Mouse (Mus musculus) naive thymus-derived CD4-positive, alpha-beta T cell, adult 2 months (primary cell): ENCODE data around the gene Ubr2.
A peak's percentile ranks its signal among the peaks of the same experiment; 100 is the strongest.

ENCODE experiments used
- DNase-seq: peaks from one replicate; pipeline ENCODE4 v3.0.0-alpha.2; 2011; ENCODE audit warnings: low read depth

Ubr2 gene

GRCm38 (mm10) chr17:47003305-47003704 is 7.1 kb downstream of the Ubr2 start:
- no peak for DNase-seq

DNA sequence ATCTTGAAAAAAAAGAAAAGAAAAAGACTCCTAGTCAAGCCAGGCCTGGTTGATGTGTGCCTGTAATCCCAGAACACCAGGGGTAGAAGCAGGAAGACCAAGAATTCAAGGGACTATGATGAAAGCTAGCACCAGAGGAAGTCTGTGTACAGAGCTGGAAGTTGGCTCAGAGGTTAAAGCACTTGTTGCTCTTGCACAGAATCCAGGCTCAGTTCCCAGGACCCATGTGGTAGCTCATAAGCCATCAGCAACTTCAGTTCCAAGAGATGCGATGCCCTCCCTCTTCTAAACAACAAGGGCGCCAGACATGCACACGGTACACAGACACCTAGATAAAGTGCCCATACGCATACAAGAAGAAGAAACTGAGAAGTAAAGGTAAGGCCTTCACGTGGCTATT is 8.0 kb downstream of the Ubr2 start:
- DNase-seq: no peak

GRCm38 (mm10) chr17:46998840-46999239 is 11.5 kb downstream of the Ubr2 start:
- no peak for DNase-seq

DNA sequence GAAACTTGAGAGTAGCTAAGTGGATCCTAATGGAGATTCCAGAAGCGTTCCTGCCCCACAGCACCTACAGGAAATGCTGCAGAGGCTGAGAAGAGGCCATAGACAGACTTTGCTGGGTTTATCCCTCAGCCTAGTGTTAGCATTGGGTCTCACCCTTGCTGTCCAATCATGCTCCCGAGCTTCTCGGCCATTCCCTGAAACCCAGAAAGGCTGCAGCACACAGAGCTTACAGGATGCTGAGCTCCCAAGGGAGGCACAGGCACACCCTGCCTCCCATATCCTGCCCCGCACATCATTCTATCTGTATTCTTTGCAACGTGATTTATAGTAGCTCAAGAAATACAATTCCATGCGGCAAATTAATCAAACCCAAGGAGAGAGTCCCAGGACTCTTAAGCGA is 13.9 kb downstream of the Ubr2 start:
- no peak for DNase-seq

GRCm38 (mm10) chr17:46995621-46996020 is 14.7 kb downstream of the Ubr2 start:
- no peak for DNase-seq

GRCm38 (mm10) chr17:46994641-46995398 is 15.5 kb downstream of the Ubr2 start:
- DNase-seq: no peak

- DNase-seq: no peak
Measured at GRCm38 (mm10) chr17:46993625-46994024, 16.7 kb downstream of the Ubr2 start.

GRCm38 (mm10) chr17:46987631-46988030 is 22.7 kb downstream of the Ubr2 start:
- no peak for DNase-seq

DNA sequence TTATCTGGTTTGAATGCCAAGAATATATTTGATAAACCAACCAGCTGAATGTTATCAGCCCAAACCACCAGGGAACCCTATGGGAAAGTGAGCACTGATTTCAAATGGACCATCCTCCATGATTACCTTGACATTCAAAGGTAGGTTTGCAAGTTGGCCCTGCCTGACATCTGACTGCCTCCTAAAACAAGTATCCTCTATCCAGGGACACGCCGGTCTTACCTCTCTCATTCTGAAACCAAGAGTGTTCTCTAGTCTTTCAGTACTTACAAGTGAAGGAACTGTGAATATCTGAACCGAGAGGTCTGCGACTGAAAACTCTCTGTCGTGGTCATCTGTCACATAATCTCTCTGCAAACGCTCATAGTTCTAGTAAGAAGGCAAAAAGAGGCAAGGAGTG is 30.3 kb downstream of the Ubr2 start:
- no peak for DNase-seq

DNA sequence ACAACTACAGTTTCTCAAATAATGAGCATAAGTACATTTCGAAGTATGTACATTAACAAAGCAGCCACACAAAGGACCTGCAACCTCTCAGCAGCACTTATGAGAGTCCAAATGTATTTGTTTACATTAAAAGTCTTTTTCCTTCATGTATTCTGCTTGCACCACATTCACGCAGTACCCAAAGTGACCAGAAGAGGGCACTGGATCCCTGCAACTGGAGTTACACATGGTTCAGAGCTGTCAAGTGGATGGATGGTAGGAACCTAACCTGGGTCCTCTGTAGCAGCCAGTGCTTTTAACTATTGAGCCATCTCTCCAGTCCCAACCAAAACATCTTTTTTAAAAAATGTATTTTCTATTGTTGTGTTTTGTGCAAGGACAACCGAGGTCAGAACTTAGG is 35.2 kb downstream of the Ubr2 start:
- DNase-seq: peak; percentile 85

- DNase-seq: no peak
Measured at GRCm38 (mm10) chr17:46972603-46973002, 37.8 kb downstream of the Ubr2 start.

DNA sequence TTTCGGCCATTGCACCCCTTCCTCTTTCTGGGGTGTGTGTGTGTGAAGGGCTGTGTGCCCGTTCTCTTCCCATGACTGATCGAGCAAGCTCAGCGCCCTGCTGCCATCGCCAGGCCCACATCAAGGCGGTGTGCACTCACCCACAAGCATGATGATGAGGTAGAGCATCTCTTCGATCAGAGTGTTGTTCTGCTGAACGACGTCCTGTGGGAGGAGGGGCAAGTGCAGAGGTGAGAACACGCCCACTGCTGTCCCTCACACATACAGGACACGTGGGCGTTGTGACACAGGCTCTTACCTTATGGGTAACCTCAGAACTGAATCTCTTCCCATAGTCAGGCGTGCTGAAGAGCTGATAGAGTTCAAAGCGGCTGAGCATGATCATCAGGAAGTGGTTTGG is 43.5 kb downstream of the Ubr2 start:
- peak; percentile 77 for DNase-seq

DNA sequence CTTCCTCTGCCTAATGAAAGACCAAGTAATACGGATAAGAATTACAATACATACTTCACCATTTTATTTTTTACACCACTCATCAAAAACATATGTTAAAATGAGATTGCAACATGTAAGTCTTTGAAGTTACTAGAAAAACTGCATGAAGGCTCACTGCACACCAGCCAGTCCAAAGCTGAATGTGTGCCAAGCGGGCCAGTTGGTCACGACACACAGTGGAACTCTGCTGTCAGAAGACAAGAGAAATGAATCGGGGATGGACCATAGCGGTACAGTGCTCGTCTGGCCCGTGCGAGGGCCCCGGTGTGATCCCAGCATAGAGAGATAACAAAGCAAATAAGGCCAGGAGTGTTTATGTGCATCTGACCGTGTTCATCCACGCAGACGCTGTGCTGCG is 47.2 kb downstream of the Ubr2 start:
- DNase-seq: no peak

GRCm38 (mm10) chr17:46962153-46962552 is 48.2 kb downstream of the Ubr2 start:
- no peak for DNase-seq

DNA sequence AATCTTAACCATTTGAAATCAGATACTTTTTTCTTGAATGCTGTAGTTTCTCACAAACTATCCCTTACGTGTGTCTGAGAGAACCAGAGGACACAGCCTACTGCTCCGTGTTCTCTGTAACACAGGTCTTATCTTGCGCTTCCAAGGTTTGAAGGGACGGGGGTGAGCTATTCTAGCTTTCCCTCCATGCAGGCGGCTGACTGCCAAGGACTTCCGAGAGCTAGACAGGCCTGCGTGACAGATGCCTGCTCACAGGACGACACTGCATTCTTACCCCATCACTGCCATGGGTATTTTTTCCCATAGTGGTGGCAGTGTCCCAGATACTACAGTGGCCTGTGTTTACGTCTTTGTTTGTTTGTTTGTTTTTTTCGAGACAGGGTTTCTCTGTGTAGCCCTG is 50.1 kb downstream of the Ubr2 start:
- no peak for DNase-seq

GRCm38 (mm10) chr17:46958045-46958444 is 52.3 kb downstream of the Ubr2 start:
- DNase-seq: no peak

- no peak for DNase-seq
Measured at GRCm38 (mm10) chr17:46946276-46946675, 64.1 kb downstream of the Ubr2 start.

GRCm38 (mm10) chr17:46942421-46942820 is 67.9 kb downstream of the Ubr2 start:
- no peak for DNase-seq

GRCm38 (mm10) chr17:46940461-46940860 is 69.9 kb downstream of the Ubr2 start:
- no peak for DNase-seq

DNA sequence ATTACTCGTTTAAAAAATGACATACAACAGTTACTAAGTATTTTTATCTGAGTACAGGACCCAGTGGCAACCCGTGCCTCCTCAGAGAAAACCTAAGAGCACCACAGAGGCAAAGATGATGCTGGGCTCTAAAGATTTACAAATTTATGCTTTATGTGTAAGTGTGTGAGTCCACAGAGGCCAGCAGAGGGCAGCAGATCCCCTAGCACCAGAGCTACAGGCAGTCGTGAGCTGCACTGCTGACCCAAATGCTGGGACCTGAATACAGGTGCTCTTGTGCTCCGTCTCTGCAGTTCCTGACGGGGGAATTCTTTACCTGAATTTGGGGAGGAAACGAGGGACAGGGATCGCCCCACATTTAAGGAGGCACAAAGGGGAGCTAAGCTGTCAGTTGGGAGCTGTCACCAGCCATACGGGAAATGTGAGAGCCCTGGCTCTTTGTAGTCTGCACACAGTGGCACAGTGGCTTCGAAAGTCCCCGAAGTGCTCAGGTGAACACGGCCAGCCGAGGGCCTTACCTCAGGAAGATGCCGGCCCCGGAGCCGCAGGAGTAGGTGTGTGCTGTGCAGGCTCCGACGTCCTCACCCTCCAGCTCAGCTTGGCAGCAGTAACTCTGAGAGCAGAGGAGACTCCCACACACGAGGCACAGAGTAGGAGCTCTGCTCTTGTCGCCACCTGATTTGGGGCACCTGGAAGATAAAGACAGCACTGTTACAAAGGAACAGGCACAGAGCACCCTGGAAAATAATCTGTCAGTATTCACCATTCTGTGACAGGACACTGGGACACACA is 76.6 kb downstream of the Ubr2 start:
- peak; percentile 67 for DNase-seq

DNA sequence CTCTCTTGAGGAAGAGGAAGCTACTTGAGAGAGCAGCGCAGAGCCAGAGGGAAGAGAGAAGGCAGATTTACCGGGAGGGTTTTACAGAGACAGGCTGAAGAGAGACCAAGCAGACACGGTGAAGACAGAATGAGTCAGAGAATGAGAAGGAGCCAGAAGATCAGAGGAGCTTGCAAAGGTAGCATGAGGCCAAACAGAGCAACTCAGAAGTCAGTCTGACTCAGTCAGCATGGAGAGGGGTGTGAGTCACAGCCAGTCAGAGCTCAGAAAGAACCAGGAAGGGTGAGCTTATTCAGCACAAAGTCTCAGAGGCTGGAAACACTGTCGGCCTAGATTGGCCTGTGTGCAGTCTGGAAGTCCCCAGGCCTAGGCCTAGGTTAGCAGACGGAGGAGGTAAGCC is 77.4 kb downstream of the Ubr2 start:
- no peak for DNase-seq

DNA sequence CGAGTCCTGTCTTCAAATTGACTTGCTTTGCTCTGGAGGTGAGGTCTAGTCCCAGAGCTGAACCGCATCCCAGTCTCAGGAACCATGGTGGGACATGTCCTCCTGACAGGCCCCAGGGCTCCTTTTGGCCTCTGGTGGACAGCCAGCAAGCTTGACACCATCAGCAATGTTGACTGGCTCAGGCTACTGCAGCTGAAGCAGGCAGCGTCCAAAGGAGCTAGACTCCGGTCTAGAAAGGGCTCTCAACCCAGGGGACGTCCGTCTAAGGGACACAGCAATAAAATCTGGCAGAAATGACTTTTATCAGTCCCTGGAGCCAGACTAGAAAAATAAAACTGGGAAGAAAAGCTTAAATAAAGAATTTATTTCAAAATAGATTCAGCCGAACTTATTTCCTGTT is 80.5 kb downstream of the Ubr2 start:
- no peak for DNase-seq

DNA sequence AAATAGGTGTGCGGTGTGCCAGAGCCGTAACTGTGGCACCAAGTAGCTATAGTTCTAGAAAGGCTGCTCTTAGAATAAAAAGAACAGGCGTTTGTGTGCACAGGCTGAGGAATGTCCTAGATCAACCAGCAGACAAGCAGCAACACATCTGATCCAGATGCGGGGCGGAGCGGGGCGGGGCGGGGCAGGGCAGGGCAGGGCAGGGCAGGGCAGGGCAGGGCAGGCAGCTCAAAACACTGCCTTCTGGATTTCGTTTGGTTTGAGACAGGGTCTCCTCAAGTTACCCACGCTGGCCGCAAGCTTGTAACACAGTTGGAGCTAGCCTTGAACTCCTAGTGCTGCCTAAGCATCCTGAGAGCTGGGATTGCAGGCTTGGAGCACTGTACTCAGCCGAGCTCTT is 81.1 kb downstream of the Ubr2 start:
- DNase-seq: no peak

DNA sequence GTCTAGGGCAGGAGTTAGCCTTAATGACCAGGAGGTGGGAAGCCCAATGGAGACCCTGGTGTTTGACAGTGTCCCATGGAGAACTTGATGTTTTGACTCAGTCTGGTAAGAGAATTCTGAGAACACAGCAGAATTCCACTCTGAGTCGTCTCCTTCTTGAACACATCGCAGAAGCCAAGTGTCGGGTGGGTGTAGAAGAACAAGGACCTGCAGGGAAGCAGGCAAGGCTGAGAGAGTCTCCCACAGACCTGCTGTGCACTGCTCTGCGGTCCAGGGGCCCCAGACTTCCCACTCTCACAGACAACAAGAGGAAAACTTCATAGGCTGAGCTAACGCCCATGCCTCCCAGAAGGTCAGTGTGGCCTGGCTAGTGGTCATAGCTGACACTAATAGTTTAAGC is 82.6 kb downstream of the Ubr2 start:
- DNase-seq: no peak
